Mouse (Mus musculus) hindbrain, embryonic 16.5 days (tissue): ENCODE measurements around the gene Pink1. TPM values are rescaled to one million over a fixed set of nuclear protein-coding genes. Genes with fewer than 3 reads are reported as not detected.
"Not testable (repeated sequence)": the region's sequence is repeated elsewhere in the genome, so short reads cannot be mapped to it uniquely, and the experiment has no call there.

Experiments
- ATAC-seq: fragments of 200-750 bp; cut with Nextera tagmentation; 2 replicates; pipeline ENCODE4 v1.8.0; 2017; ENCODE audit warnings: moderate TSS enrichment, moderate library complexity
- H3K27ac ChIP-seq: fragments of 300-500 bp; sonication (generic); 2 replicates; pipeline ENCODE4 v1.5.1; 2014; ENCODE audit warnings: low read depth, mild to moderate bottlenecking, control low read depth, low read length, moderate library complexity
- H3K27me3 ChIP-seq: fragments of 300-500 bp; sonication (generic); replicated peaks from 2 replicates; pipeline ENCODE4 v1.6.1; 2014; ENCODE audit warnings: low read length; ENCODE audit not compliant: control insufficient read depth, insufficient read depth
- H3K36me3 ChIP-seq: fragments of 300-500 bp; sonication (generic); 2 replicates; pipeline ENCODE4 v1.6.1; 2014; ENCODE audit warnings: mild to moderate bottlenecking, low read length, moderate library complexity, mixed read lengths; ENCODE audit not compliant: control insufficient read depth, insufficient read depth
- H3K4me1 ChIP-seq: fragments of 300-500 bp; sonication (generic); 2 replicates; pipeline ENCODE4 v1.6.1; 2014; ENCODE audit warnings: low read depth, low read length; ENCODE audit not compliant: control insufficient read depth, insufficient read depth
- H3K4me2 ChIP-seq: fragments of 300-500 bp; sonication (generic); 2 replicates; pipeline ENCODE4 v1.6.1; 2014; ENCODE audit warnings: mild to moderate bottlenecking, low read length, control low read depth, moderate library complexity
- H3K4me3 ChIP-seq: fragments of 300-500 bp; sonication (generic); 2 replicates; pipeline ENCODE4 v1.5.1; 2014; ENCODE audit warnings: mild to moderate bottlenecking, low read length, control low read depth, moderate library complexity
- H3K9ac ChIP-seq: fragments of 300-500 bp; sonication (generic); 2 replicates; pipeline ENCODE4 v1.6.1; 2014; ENCODE audit warnings: low read depth, mild to moderate bottlenecking, control low read depth, low read length, moderate library complexity
- H3K9me3 ChIP-seq: fragments of 300-500 bp; sonication (generic); 2 replicates; pipeline ENCODE4 v1.6.1; 2014; ENCODE audit warnings: mild to moderate bottlenecking, low read length, moderate library complexity; ENCODE audit not compliant: control insufficient read depth
- WGBS: fragments of 180-500 bp; shearing (Covaris S2); extraction: QIAGEN DNeasy Blood & Tissue Kit; methylation state at CpG from one replicate; pipeline ENCODE4 v1.1.7; 2014; 5-methylcytosine and 5-hydroxymethylcytosine counted together
- polyA plus RNA-seq: library from polyadenylated mRNA; unstranded; fragments of >200 nt; fragmentation: Nextera tagmentation; extraction: Ambion mirVana; gene quantifications from 2 replicates; pipeline ENCODE4 v1.2.1, GENCODE M21; 2015

Pink1 gene
- polyA plus RNA-seq, 1 experiment from 2014 or later = 100 TPM

GRCm38 (mm10) chr4:138335648-138336047 lies 9.5 kb upstream of the Pink1 start:
- Histone ChIP-seq H3K9ac (no peak overlapping the region), H3K9me3 (no peaks in the 10 kb centered on the region), H3K27ac (no peak overlapping the region), H3K36me3 (no peaks in the 10 kb centered on the region), H3K4me2 (no peak overlapping the region), H3K27me3 (no peaks in the 10 kb centered on the region), H3K4me3 (no peak overlapping the region), H3K4me1 (no peaks in the 10 kb centered on the region)
- no peak for ATAC-seq
- WGBS = 88% methylated on average over 6 of the region's 6 CpGs

GRCm38 (mm10) chr4:138335036-138335435 lies 8.9 kb upstream of the Pink1 start:
- 75% methylated on average over 12 of the region's 12 CpGs for WGBS
- ATAC-seq = no peak
- H3K4me2 ChIP-seq = no peak overlapping the region
- no peak overlapping the region for H3K9ac ChIP-seq
- H3K4me1 ChIP-seq = no peaks in the 10 kb centered on the region
- H3K27me3 ChIP-seq = no peaks in the 10 kb centered on the region
- H3K9me3 ChIP-seq = no peaks in the 10 kb centered on the region
- H3K36me3 ChIP-seq = no peaks in the 10 kb centered on the region
- no peak overlapping the region for H3K27ac ChIP-seq
- no peak overlapping the region for H3K4me3 ChIP-seq

- no peak for ATAC-seq
Measured at GRCm38 (mm10) chr4:138333135-138333534, 7.0 kb upstream of the Pink1 start.

GRCm38 (mm10) chr4:138331647-138332046 lies 5.5 kb upstream of the Pink1 start:
- no peaks in the 10 kb centered on the region for H3K4me1 ChIP-seq
- no peaks in the 10 kb centered on the region for H3K27me3 ChIP-seq
- H3K27ac ChIP-seq = no peak overlapping the region
- H3K4me2 ChIP-seq = no peak overlapping the region
- H3K9me3 ChIP-seq = no peaks in the 10 kb centered on the region
- 76% methylated on average over 9 of the region's 9 CpGs for WGBS
- H3K36me3 ChIP-seq = no peaks in the 10 kb centered on the region
- no peak for ATAC-seq
- no peak overlapping the region for H3K4me3 ChIP-seq
- no peak overlapping the region for H3K9ac ChIP-seq

More at GRCm38 (mm10) chr4:138333135-138333534, 7.0 kb upstream of the Pink1 start:
- 87% methylated on average over 4 of the region's 4 CpGs for WGBS
- H3K4me1 ChIP-seq = no peaks in the 10 kb centered on the region
- H3K27me3 ChIP-seq = no peaks in the 10 kb centered on the region
- no peak overlapping the region for H3K4me3 ChIP-seq
- H3K9ac ChIP-seq = no peak overlapping the region
- no peaks in the 10 kb centered on the region for H3K9me3 ChIP-seq
- H3K27ac ChIP-seq = no peak overlapping the region
- H3K4me2 ChIP-seq = no peak overlapping the region
- H3K36me3 ChIP-seq = no peaks in the 10 kb centered on the region

- Histone ChIP-seq H3K4me2 (0 out of 2 replicates have a peak overlapping the region, but pooled peaks have one; percentile 10), H3K27ac (no peak overlapping the region), H3K9me3 (no peaks in the 10 kb centered on the region), H3K27me3 (no peaks in the 10 kb centered on the region), H3K4me3 (no peak overlapping the region), H3K9ac (no peak overlapping the region), H3K4me1 (peaks cover 1% of the 10 kb centered on the region), H3K36me3 (no peaks in the 10 kb centered on the region)
- ATAC-seq = no peak
- WGBS = 31% methylated on average over 15 of the region's 15 CpGs
Measured at GRCm38 (mm10) chr4:138330264-138330671, 4.2 kb upstream of the Pink1 start.

GRCm38 (mm10) chr4:138327891-138328470 lies 1.9 kb upstream of the Pink1 start:
- Histone ChIP-seq H3K4me1 (peaks cover 18% of the 10 kb centered on the region), H3K27ac (no peak overlapping the region), H3K9me3 (no peaks in the 10 kb centered on the region), H3K4me3 (peak overlapping the region; percentile 17; the same call in 1 of the 2 replicates), H3K4me2 (peak overlapping the region; percentile 44), H3K36me3 (no peaks in the 10 kb centered on the region), H3K27me3 (no peaks in the 10 kb centered on the region), H3K9ac (no peak overlapping the region)
- 65% methylated on average over 7 of the region's 7 CpGs for WGBS
- no peak for ATAC-seq

GRCm38 (mm10) chr4:138327155-138327554 lies 1.0 kb upstream of the Pink1 start:
- not testable (repeated sequence) for H3K4me3 ChIP-seq, H3K4me2 ChIP-seq, H3K27ac ChIP-seq, H3K9ac ChIP-seq, H3K27me3 ChIP-seq, H3K9me3 ChIP-seq, ATAC-seq, H3K36me3 ChIP-seq
- WGBS = 60% methylated on average over 7 of the region's 12 CpGs
- peaks cover 19% of the 10 kb centered on the region for H3K4me1 ChIP-seq

- ATAC-seq = peak; percentile 87
- H3K9ac ChIP-seq = peak overlapping the region; percentile 81
- H3K4me2 ChIP-seq = peak overlapping the region; percentile 69
- no peaks in the 10 kb centered on the region for H3K27me3 ChIP-seq
- under 1% methylated on average over 42 of the region's 45 CpGs for WGBS
- no peaks in the 10 kb centered on the region for H3K9me3 ChIP-seq
- H3K36me3 ChIP-seq = no peaks in the 10 kb centered on the region
- H3K27ac ChIP-seq = peak overlapping the region; percentile 93
- H3K4me1 ChIP-seq = peaks cover 19% of the 10 kb centered on the region
- peak overlapping the region; percentile 84 for H3K4me3 ChIP-seq
Measured at GRCm38 (mm10) chr4:138325466-138326076, 536 bp downstream of the Pink1 start.

- no peaks in the 10 kb centered on the region for H3K27me3 ChIP-seq
- WGBS = 96% methylated on average over 3 of the region's 3 CpGs
Measured at GRCm38 (mm10) chr4:138324451-138324850, 1.7 kb downstream of the Pink1 start.

More at GRCm38 (mm10) chr4:138324451-138324850, 1.7 kb downstream of the Pink1 start:
- ATAC-seq = no peak
- peaks cover 19% of the 10 kb centered on the region for H3K4me1 ChIP-seq
- H3K27ac ChIP-seq = no peak overlapping the region
- no peak overlapping the region for H3K4me2 ChIP-seq
- H3K9me3 ChIP-seq = no peaks in the 10 kb centered on the region
- no peaks in the 10 kb centered on the region for H3K36me3 ChIP-seq
- no peak overlapping the region for H3K9ac ChIP-seq
- H3K4me3 ChIP-seq = no peak overlapping the region
